Mouse (Mus musculus) bone marrow, adult 2 months (tissue): ENCODE results near the gene Fam178b. TPM values are rescaled to one million over a fixed set of nuclear protein-coding genes. Genes with fewer than 3 reads are reported as not detected.
"Not testable (repeated sequence)": the region's sequence is repeated elsewhere in the genome, so short reads cannot be mapped to it uniquely, and the experiment has no call there.

Experiments used
- H3K27ac ChIP-seq: fragments of 200-500 bp; 2 replicates; pipeline ENCODE4 v1.5.1; 2012; ENCODE audit warnings: low read depth, mild to moderate bottlenecking, control low read depth, inconsistent platforms, low read length; ENCODE audit not compliant: control insufficient read depth, poor library complexity, insufficient read depth
- H3K4me1 ChIP-seq: fragments of 200-500 bp; 2 replicates; pipeline ENCODE4 v1.6.1; 2011; ENCODE audit warnings: low read length; ENCODE audit not compliant: control insufficient read depth, insufficient read depth
- H3K4me3 ChIP-seq: fragments of 200-500 bp; replicated peaks from 2 replicates; pipeline ENCODE3; 2011; ENCODE audit warnings: mild to moderate bottlenecking, low read depth, low read length, control low read depth; ENCODE audit not compliant: control insufficient read depth
- CTCF ChIP-seq: fragments of 200-500 bp; IDR thresholded peaks from 2 replicates; pipeline ENCODE4 v1.5.1; 2011; ENCODE audit warnings: low read length, control low read depth; ENCODE audit not compliant: control insufficient read depth, insufficient read depth
- POLR2A ChIP-seq: fragments of 200-500 bp; IDR thresholded peaks from 2 replicates; pipeline ENCODE4 v1.6.1; 2011; ENCODE audit warnings: low read depth, mild to moderate bottlenecking, control low read depth, low read length, borderline replicate concordance; ENCODE audit not compliant: control insufficient read depth
- WGBS: fragments of 180-500 bp; shearing (Covaris S2); methylation state at CpG from one replicate; pipeline ENCODE4 v1.1.7; 2018; 5-methylcytosine and 5-hydroxymethylcytosine counted together
- polyA plus RNA-seq: library from polyadenylated mRNA; stranded (reverse); fragments of >200 nt; gene quantifications from 2 replicates; pipeline ENCODE4 v1.2.4, GENCODE M21; 2011; ENCODE audit warnings: low replicate concordance; ENCODE audit not compliant: missing spikeins, insufficient read depth, insufficient read length

The Fam178b gene
- polyA plus RNA-seq, 1 experiment: not detected

- WGBS: 61% methylated on average over 11 of the region's 11 CpGs
- Histone ChIP-seq H3K27ac (peak overlapping the region; percentile 41; the same call in 1 of the 2 replicates), H3K4me3 (peak overlapping the region; percentile 85), H3K4me1 (no peaks in the 10 kb centered on the region)
- no peak for TF ChIP-seq POLR2A
- TF ChIP-seq CTCF: no peak
These were observed 7.8 kb upstream of the Fam178b start for GRCm38 (mm10) chr1:36690671-36691235.

GRCm38 (mm10) chr1:36683810-36684467 is 956 bp upstream of the Fam178b start:
- WGBS: 9% methylated on average over 13 of the region's 13 CpGs
- Histone ChIP-seq H3K27ac (no peak overlapping the region), H3K4me3 (no peak overlapping the region), H3K4me1 (no peaks in the 10 kb centered on the region)
- TF ChIP-seq POLR2A (no peak), CTCF (peak; percentile 75)

- no peak overlapping the region for H3K4me3 ChIP-seq
- 85% methylated on average over 7 of the region's 7 CpGs for WGBS
- H3K27ac ChIP-seq: no peak overlapping the region; the same call in 1 of the 2 replicates
- TF ChIP-seq CTCF (no peak), POLR2A (no peak)
- no peaks in the 10 kb centered on the region for H3K4me1 ChIP-seq
These were observed 2.1 kb downstream of the Fam178b start for GRCm38 (mm10) chr1:36680893-36681292.

- no peak for TF ChIP-seq POLR2A
- TF ChIP-seq CTCF: no peak
- 62% methylated on average over 3 of the region's 3 CpGs for WGBS
- Histone ChIP-seq H3K4me1 (no peaks in the 10 kb centered on the region), H3K4me3 (no peak overlapping the region), H3K27ac (no peak overlapping the region)
These were observed 8.0 kb downstream of the Fam178b start for GRCm38 (mm10) chr1:36674936-36675335.

GRCm38 (mm10) chr1:36672648-36673350 is 10.2 kb downstream of the Fam178b start:
- Histone ChIP-seq H3K4me1 (no peaks in the 10 kb centered on the region), H3K27ac (no peak overlapping the region), H3K4me3 (no peak overlapping the region)
- TF ChIP-seq CTCF: no peak
- TF ChIP-seq POLR2A: no peak
- WGBS: 79% methylated on average over 16 of the region's 16 CpGs

GRCm38 (mm10) chr1:36671260-36671659 is 11.7 kb downstream of the Fam178b start:
- 80% methylated on average over 10 of the region's 10 CpGs for WGBS
- Histone ChIP-seq H3K27ac (no peak overlapping the region), H3K4me1 (no peaks in the 10 kb centered on the region), H3K4me3 (no peak overlapping the region)
- no peak for TF ChIP-seq POLR2A
- no peak for TF ChIP-seq CTCF

- H3K27ac ChIP-seq: no peak overlapping the region
- H3K4me1 ChIP-seq: no peaks in the 10 kb centered on the region
- no peak overlapping the region for H3K4me3 ChIP-seq
- TF ChIP-seq POLR2A (no peak), CTCF (no peak)
- 47% methylated on average over 4 of the region's 4 CpGs for WGBS
These were observed 12.7 kb downstream of the Fam178b start for GRCm38 (mm10) chr1:36670256-36670655.

GRCm38 (mm10) chr1:36668007-36668406 is 15.0 kb downstream of the Fam178b start:
- WGBS: 77% methylated on average over 4 of the region's 4 CpGs
- not testable (repeated sequence) for H3K4me1 ChIP-seq, H3K27ac ChIP-seq, H3K4me3 ChIP-seq
